In genomic region chr1:191834825-191835224, GRCm38 (mm10) we compare ENCODE assay signal across 8 mouse cellular contexts. TPM values are rescaled to one million over a fixed set of nuclear protein-coding genes. Genes with fewer than 3 reads are reported as not detected.
A peak's percentile ranks its signal among the peaks of the same experiment; 100 is the strongest.
DNase-seq lines count a peak whose midpoint lies in the region; ATAC-seq and TF ChIP-seq lines count a peak whose summit lies in the region.

No protein-coding gene starts in this region.

- H3K36me3 ChIP-seq in C2C12 (ENCODE audit: control insufficient read depth, insufficient read depth) = peaks cover 38% of the 10 kb centered on the region
- H3K36me3 ChIP-seq in embryonic facial prominence, embryonic 11.5 days (replicated peaks; ENCODE audit: control insufficient read depth, insufficient read depth, low read depth, low read length) = no peaks in the 10 kb centered on the region
- peaks cover 20% of the 10 kb centered on the region for H3K36me3 ChIP-seq in heart, embryonic 11.5 days (ENCODE audit: control insufficient read depth, insufficient read depth, low read length)
- H3K36me3 ChIP-seq in liver, embryonic 14.5 days (replicated peaks; ENCODE audit: control insufficient read depth, insufficient read depth, low read depth) = peaks cover 32% of the 10 kb centered on the region
- peaks cover 3% of the 10 kb centered on the region; the same call in 1 of the 2 replicates for H3K36me3 ChIP-seq in neural tube, embryonic 11.5 days (ENCODE audit: control insufficient read depth, insufficient read depth, low read length)
- no peaks in the 10 kb centered on the region for H3K36me3 ChIP-seq in stomach, postnatal 0 days (ENCODE audit: control insufficient read depth, insufficient read depth, low read length)

- H3K4me3 ChIP-seq in C2C12 (ENCODE audit: insufficient read depth, poor library complexity, severe bottlenecking) = no peak overlapping the region
- H3K4me3 ChIP-seq in embryonic facial prominence, embryonic 11.5 days (ENCODE audit: low read depth, low read length) = no peak overlapping the region
- no peak overlapping the region for H3K4me3 ChIP-seq in heart, embryonic 11.5 days (ENCODE audit: low read depth, low read length)
- no peak overlapping the region for H3K4me3 ChIP-seq in liver, embryonic 14.5 days (ENCODE audit: insufficient read depth in 1 of 2, low read depth in 2 of 2, low read length in 2 of 2)
- no peak overlapping the region for H3K4me3 ChIP-seq in neural tube, embryonic 11.5 days (ENCODE audit: low read depth, low read length)
- no peak overlapping the region for H3K4me3 ChIP-seq in stomach, postnatal 0 days (ENCODE audit: low read depth, low read length)

- H3K4me1 ChIP-seq in embryonic facial prominence, embryonic 11.5 days (ENCODE audit: control insufficient read depth, insufficient read depth, low read length) = no peaks in the 10 kb centered on the region
- H3K4me1 ChIP-seq in heart, embryonic 11.5 days (ENCODE audit: control insufficient read depth, insufficient read depth, low read length) = peaks cover 12% of the 10 kb centered on the region
- H3K4me1 ChIP-seq in liver, embryonic 14.5 days (replicated peaks; ENCODE audit: control insufficient read depth in 2 of 2, insufficient read depth in 2 of 2, low read length in 1 of 2) = peaks cover 10 to 12% of the 10 kb centered on the region in 2 experiments
- no peaks in the 10 kb centered on the region for H3K4me1 ChIP-seq in neural tube, embryonic 11.5 days (ENCODE audit: control insufficient read depth, insufficient read depth, low read length)
- no peaks in the 10 kb centered on the region for H3K4me1 ChIP-seq in stomach, postnatal 0 days (replicated peaks; ENCODE audit: control insufficient read depth, insufficient read depth)

- no peaks in the 10 kb centered on the region for H3K9me3 ChIP-seq in embryonic facial prominence, embryonic 11.5 days (replicated peaks; ENCODE audit: control insufficient read depth, low read length)
- no peaks in the 10 kb centered on the region for H3K9me3 ChIP-seq in heart, embryonic 11.5 days (replicated peaks; ENCODE audit: control insufficient read depth, low read length)
- H3K9me3 ChIP-seq in liver, embryonic 14.5 days (ENCODE audit: control insufficient read depth, low read length) = no peaks in the 10 kb centered on the region
- H3K9me3 ChIP-seq in neural tube, embryonic 11.5 days (ENCODE audit: control insufficient read depth, low read length) = no peaks in the 10 kb centered on the region
- no peaks in the 10 kb centered on the region for H3K9me3 ChIP-seq in stomach, postnatal 0 days (ENCODE audit: control insufficient read depth, low read length)

- H3K79me3 ChIP-seq in C2C12 (ENCODE audit: low read depth) = no peaks in the 10 kb centered on the region

- 13% methylated on average over 19 of the region's 19 CpGs for WGBS in embryonic facial prominence, embryonic 11.5 days
- 8% methylated on average over 19 of the region's 19 CpGs for WGBS in heart, embryonic 11.5 days (ENCODE audit: insufficient replicate concordance)
- whole genome bisulfite sequencing in liver, embryonic 14.5 days (ENCODE audit: insufficient replicate concordance) = 8% methylated on average over 19 of the region's 19 CpGs
- 12% methylated on average over 19 of the region's 19 CpGs for WGBS in neural tube, embryonic 11.5 days
- WGBS in stomach, postnatal 0 days = 10% methylated on average over 19 of the region's 19 CpGs

- no peak for ATAC-seq in embryonic facial prominence, embryonic 11.5 days (replicated peaks; ENCODE audit: insufficient number of reproducible peaks, low FRiP score, low TSS enrichment, low read depth)
- ATAC-seq in heart, embryonic 11.5 days (replicated peaks; ENCODE audit: insufficient number of reproducible peaks, low FRiP score, low TSS enrichment) = peak; percentile 51; the same call in 1 of the 2 replicates
- ATAC-seq in liver, embryonic 14.5 days (ENCODE audit: insufficient read depth) = peak; percentile 58
- peak; percentile 63 for ATAC-seq in neural tube, embryonic 11.5 days (ENCODE audit: insufficient read depth, low FRiP score, low TSS enrichment)
- ATAC-seq in stomach, postnatal 0 days (ENCODE audit: low FRiP score, low TSS enrichment) = peak; percentile 63

- H3K79me2 ChIP-seq in C2C12 (ENCODE audit: control insufficient read depth, insufficient read depth) = no peaks in the 10 kb centered on the region

- TF ChIP-seq CTCF in C2C12 (IDR thresholded peaks at IDR 0.05; ENCODE audit: control insufficient read depth, insufficient read depth, insufficient read length) = peak; percentile 64
- TF ChIP-seq CTCF in liver, embryonic 14.5 days (IDR thresholded peaks at IDR 0.05; ENCODE audit: low read depth) = peak; percentile 95
- TF ChIP-seq CTCF in stomach, postnatal 0 days (IDR thresholded peaks at IDR 0.05; ENCODE audit: low read depth) = peak; percentile 93

- no peak overlapping the region for H3K4me2 ChIP-seq in embryonic facial prominence, embryonic 11.5 days (ENCODE audit: low read depth, low read length)
- no peak overlapping the region for H3K4me2 ChIP-seq in heart, embryonic 11.5 days
- H3K4me2 ChIP-seq in liver, embryonic 14.5 days (ENCODE audit: low read depth) = no peak overlapping the region
- H3K4me2 ChIP-seq in neural tube, embryonic 11.5 days (ENCODE audit: low read depth) = no peak overlapping the region
- peak overlapping the region; percentile 25; the same call in 1 of the 2 replicates for H3K4me2 ChIP-seq in stomach, postnatal 0 days (replicated peaks; ENCODE audit: low read depth)

- H3K27ac ChIP-seq in embryonic facial prominence, embryonic 11.5 days (replicated peaks; ENCODE audit: low read depth, low read length) = no peak overlapping the region
- no peak overlapping the region for H3K27ac ChIP-seq in heart, embryonic 11.5 days (ENCODE audit: low read depth, low read length)
- no peak overlapping the region for H3K27ac ChIP-seq in liver, embryonic 14.5 days
- H3K27ac ChIP-seq in neural tube, embryonic 11.5 days (ENCODE audit: low read depth, low read length) = no peak overlapping the region
- no peak overlapping the region for H3K27ac ChIP-seq in stomach, postnatal 0 days (replicated peaks)

- DNase-seq in adrenal gland, postnatal 10 days = peak; percentile 84
- peak; percentile 80 for DNase-seq in embryonic facial prominence, embryonic 11.5 days (ENCODE audit: low spot score)
- DNase-seq in kidney, adult 9 months = peak; percentile 79
- peak in 1 of 3 experiments; percentile 45 for DNase-seq in liver, embryonic 14.5 days (ENCODE audit: low read depth in 3 of 3, low spot score in 3 of 3)
- DNase-seq in neural tube, embryonic 11.5 days (ENCODE audit: low spot score) = peak; percentile 79
- DNase-seq in stomach, postnatal 0 days (ENCODE audit: low spot score) = peak; percentile 85

- no peaks in the 10 kb centered on the region for H3K27me3 ChIP-seq in C2C12 (ENCODE audit: control insufficient read depth, insufficient read depth, insufficient read length)
- no peaks in the 10 kb centered on the region for H3K27me3 ChIP-seq in embryonic facial prominence, embryonic 11.5 days (ENCODE audit: control insufficient read depth, insufficient read depth, low read length)
- H3K27me3 ChIP-seq in heart, embryonic 11.5 days (ENCODE audit: control insufficient read depth, insufficient read depth, low read length) = no peaks in the 10 kb centered on the region
- no peaks in the 10 kb centered on the region for H3K27me3 ChIP-seq in liver, embryonic 14.5 days (ENCODE audit: control insufficient read depth, insufficient read depth, low read length)
- H3K27me3 ChIP-seq in neural tube, embryonic 11.5 days (ENCODE audit: control insufficient read depth, insufficient read depth, low read length) = no peaks in the 10 kb centered on the region
- H3K27me3 ChIP-seq in stomach, postnatal 0 days (ENCODE audit: control insufficient read depth, insufficient read depth, low read length) = no peaks in the 10 kb centered on the region

- no peak for TF ChIP-seq EP300 in liver, embryonic 14.5 days (IDR thresholded peaks at IDR 0.05; ENCODE audit: low read depth)
- no peak for TF ChIP-seq EP300 in stomach, postnatal 0 days (optimal IDR thresholded peaks at IDR 0.05)

- H3K9ac ChIP-seq in embryonic facial prominence, embryonic 11.5 days (replicated peaks; ENCODE audit: low read length) = no peak overlapping the region
- no peak overlapping the region for H3K9ac ChIP-seq in heart, embryonic 11.5 days (ENCODE audit: low read depth, low read length)
- H3K9ac ChIP-seq in liver, embryonic 14.5 days (replicated peaks) = no peak overlapping the region
- H3K9ac ChIP-seq in neural tube, embryonic 11.5 days (ENCODE audit: low read length) = no peak overlapping the region
- H3K9ac ChIP-seq in stomach, postnatal 0 days (ENCODE audit: low read length) = no peak overlapping the region

- H3ac ChIP-seq in C2C12 (ENCODE audit: control insufficient read depth, insufficient read length, low read depth) = no peak overlapping the region

TF ChIP-seq in C2C12, 6 proteins besides CTCF, POLR2A, EP300 and RAD21:
- no peak for TF ChIP-seq MYOD1 (IDR thresholded peaks at IDR 0.05; ENCODE audit: control insufficient read depth, insufficient read length, low read depth)

RNA-seq across cellular contexts. Expression of gene Nek2, which starts 13.6 kb away (rescaled TPM):
- polyA plus RNA-seq in C2C12 (2012; fragmentation: generic; extraction: Trizol) = 47.6 TPM
- 10 to 100 TPM in 1 of 2 experiments, 1 to 10 TPM in 1; 8.8 to 10.5 TPM for total RNA-seq in adrenal gland, postnatal 10 days (2021)
- polyA plus RNA-seq in embryonic facial prominence, embryonic 11.5 days (2014; fragmentation: Nextera tagmentation; extraction: Ambion mirVana) = 43.9 and 44.5 TPM in 2 replicates
- polyA plus RNA-seq in heart, embryonic 11.5 days (2014; fragmentation: Nextera tagmentation; extraction: Ambion mirVana) = 27.0 and 32.2 TPM in 2 replicates
- 11.2 and 14.4 TPM in 2 replicates for polyA plus RNA-seq in liver, embryonic 14.5 days (2012; rRNA removed)
- polyA plus RNA-seq in liver, embryonic 14.5 days (2014; fragmentation: Nextera tagmentation; extraction: Ambion mirVana) = 28.8 and 33.0 TPM in 2 replicates
- 42.0 and 45.6 TPM in 2 replicates for polyA plus RNA-seq in neural tube, embryonic 11.5 days (2014; fragmentation: Nextera tagmentation; extraction: Ambion mirVana)
- 7.9 and 10.6 TPM in 2 replicates for polyA plus RNA-seq in stomach, postnatal 0 days (2015; fragmentation: Nextera tagmentation; extraction: Ambion mirVana)
